Mouse (Mus musculus): ENCODE measurements around the gene Unk. TPM values are rescaled to one million over a fixed set of nuclear protein-coding genes. Genes with fewer than 3 reads are reported as not detected.
A peak's percentile ranks its signal among the peaks of the same experiment; 100 is the strongest.

Unk gene
- polyA plus RNA-seq, 1 experiment from 2014 or later: 15.0 TPM

DNA sequence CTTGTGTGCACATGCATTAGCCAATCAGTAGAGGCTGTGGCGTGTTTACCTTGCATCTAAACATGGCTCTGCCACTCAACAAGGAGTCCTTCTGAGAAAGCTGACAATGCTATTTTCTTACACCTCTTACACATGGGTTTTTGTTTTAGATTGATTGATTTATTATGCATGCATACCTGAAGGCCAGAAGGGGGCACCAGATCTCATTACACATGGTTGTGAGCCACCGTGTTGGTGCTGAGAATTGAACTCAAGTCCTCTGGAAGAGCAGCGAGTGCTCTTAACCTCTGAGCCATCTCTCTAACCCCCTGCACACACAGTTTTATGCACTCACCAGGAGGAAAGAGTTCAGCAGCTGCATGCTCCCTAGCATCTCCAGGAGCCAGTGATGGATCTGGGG is 27.2 kb upstream of the Unk start:
- H3K4me3 ChIP-seq (ENCODE audit: low read depth, low read length): no peak overlapping the region
- no peak overlapping the region for H3K4me2 ChIP-seq (replicated peaks; ENCODE audit: low read depth, low read length)
- H3K27ac ChIP-seq (ENCODE audit: low read length): no peak overlapping the region
- 0 out of 2 replicates have a peak, but pooled peaks cover 3% of the 10 kb centered on the region for H3K36me3 ChIP-seq (ENCODE audit: insufficient read depth, low read length)
- TF ChIP-seq CTCF (IDR thresholded peaks at IDR 0.05) (no peak), EP300 (IDR thresholded peaks at IDR 0.05) (no peak)
- H3K9ac ChIP-seq (replicated peaks; ENCODE audit: low read depth): no peak overlapping the region
- no peak for ATAC-seq
- 0 out of 2 replicates have a peak, but pooled peaks cover 7% of the 10 kb centered on the region for H3K27me3 ChIP-seq (replicated peaks; ENCODE audit: insufficient read depth, low read length)
- WGBS: 78% methylated on average over 3 of the region's 3 CpGs
- H3K4me1 ChIP-seq (ENCODE audit: insufficient read depth, low read depth, low read length): peaks cover 7% of the 10 kb centered on the region; the same call in 1 of the 2 replicates
- H3K9me3 ChIP-seq (ENCODE audit: low read length): no peaks in the 10 kb centered on the region
- no peak for DNase-seq (ENCODE audit: low spot score)

- Histone ChIP-seq H3K4me2 (replicated peaks; ENCODE audit: low read depth, low read length) (peak overlapping the region; percentile 52), H3K27ac (ENCODE audit: low read length) (no peak overlapping the region; the same call in 1 of the 2 replicates), H3K27me3 (replicated peaks; ENCODE audit: insufficient read depth, low read length) (0 out of 2 replicates have a peak, but pooled peaks cover 7% of the 10 kb centered on the region), H3K9me3 (ENCODE audit: low read length) (no peaks in the 10 kb centered on the region), H3K9ac (replicated peaks; ENCODE audit: low read depth) (no peak overlapping the region), H3K4me3 (ENCODE audit: low read depth, low read length) (peak overlapping the region; percentile 22; the same call in 1 of the 2 replicates), H3K36me3 (ENCODE audit: insufficient read depth, low read length) (0 out of 2 replicates have a peak, but pooled peaks cover 8% of the 10 kb centered on the region), H3K4me1 (ENCODE audit: insufficient read depth, low read depth, low read length) (peaks cover 7% of the 10 kb centered on the region; the same call in 1 of the 2 replicates)
- ATAC-seq (no peak), DNase-seq (ENCODE audit: low spot score) (peak; percentile 3)
- 29% methylated on average over 8 of the region's 8 CpGs for WGBS
- TF ChIP-seq EP300 (IDR thresholded peaks at IDR 0.05) (no peak), CTCF (IDR thresholded peaks at IDR 0.05) (no peak)
These were observed 25.8 kb upstream of the Unk start for GRCm38 (mm10) chr11:116004186-116004823.

DNA sequence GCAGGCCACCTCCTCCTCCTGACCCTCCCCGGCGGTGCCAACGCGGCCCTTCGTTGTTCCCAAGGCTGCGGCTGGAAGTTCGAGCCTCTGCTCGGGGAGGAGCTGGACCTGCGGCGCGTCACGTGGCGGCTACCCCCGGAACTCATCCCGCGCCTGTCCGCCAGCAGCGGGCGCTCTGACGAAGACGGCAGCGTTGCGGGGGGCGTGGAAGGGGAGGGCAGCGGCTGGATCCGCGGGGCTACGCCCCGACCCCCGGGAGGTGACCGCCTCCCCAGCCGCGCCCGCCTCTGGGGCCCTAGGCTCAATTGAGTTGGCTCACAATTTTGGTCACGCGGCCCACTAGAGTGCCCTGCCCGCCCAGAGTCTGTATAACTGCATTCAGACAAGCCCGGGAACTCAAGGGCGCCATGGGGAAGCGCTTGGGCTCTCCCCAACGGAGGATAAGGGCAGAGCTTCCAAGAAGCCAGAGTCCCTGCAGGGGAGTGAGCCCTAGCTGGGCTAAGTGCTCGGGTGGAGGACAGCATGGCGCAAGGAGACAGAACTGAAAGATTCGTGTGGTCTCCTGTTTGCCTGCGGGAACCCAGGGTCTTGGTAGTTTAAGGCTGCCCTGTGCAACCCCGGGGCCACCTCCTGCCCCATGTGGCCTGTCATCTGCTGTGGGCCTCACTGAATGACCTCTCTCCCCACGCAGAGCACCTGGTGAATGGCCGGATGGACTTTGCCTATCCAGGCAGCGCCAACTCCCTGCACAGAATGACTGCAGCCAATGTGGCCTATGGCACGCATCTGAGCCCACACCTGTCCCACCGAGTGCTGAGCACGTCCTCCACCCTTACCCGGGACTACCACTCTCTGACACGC is 25.1 kb upstream of the Unk start:
- peak; percentile 93 for ATAC-seq
- TF ChIP-seq EP300 (IDR thresholded peaks at IDR 0.05) (no peak), CTCF (IDR thresholded peaks at IDR 0.05) (peak; percentile 83)
- 5% methylated on average over 43 of the region's 54 CpGs for WGBS
- Histone ChIP-seq H3K4me3 (ENCODE audit: low read depth, low read length) (peak overlapping the region; percentile 22), H3K36me3 (ENCODE audit: insufficient read depth, low read length) (0 out of 2 replicates have a peak, but pooled peaks cover 9% of the 10 kb centered on the region), H3K9me3 (ENCODE audit: low read length) (no peaks in the 10 kb centered on the region), H3K4me2 (replicated peaks; ENCODE audit: low read depth, low read length) (peak overlapping the region; percentile 52), H3K4me1 (ENCODE audit: insufficient read depth, low read depth, low read length) (peaks cover 7% of the 10 kb centered on the region; the same call in 1 of the 2 replicates), H3K9ac (replicated peaks; ENCODE audit: low read depth) (peak overlapping the region; percentile 36; the same call in 1 of the 2 replicates), H3K27ac (ENCODE audit: low read length) (no peak overlapping the region; the same call in 1 of the 2 replicates), H3K27me3 (replicated peaks; ENCODE audit: insufficient read depth, low read length) (0 out of 2 replicates have a peak, but pooled peaks cover 3% of the 10 kb centered on the region)
- peak; percentile 94 for DNase-seq (ENCODE audit: low spot score)

- ATAC-seq: no peak
These were observed 24.3 kb upstream of the Unk start for GRCm38 (mm10) chr11:116005701-116006419.

GRCm38 (mm10) chr11:116007095-116007850 is 22.8 kb upstream of the Unk start:
- DNase-seq (ENCODE audit: low spot score) (no peak), ATAC-seq (no peak)
- H3K4me1 ChIP-seq (ENCODE audit: insufficient read depth, low read depth, low read length): peaks cover 7% of the 10 kb centered on the region; the same call in 1 of the 2 replicates
- no peaks in the 10 kb centered on the region for H3K27me3 ChIP-seq (replicated peaks; ENCODE audit: insufficient read depth, low read length)
- no peak overlapping the region for H3K4me3 ChIP-seq (ENCODE audit: low read depth, low read length)
- H3K9ac ChIP-seq (replicated peaks; ENCODE audit: low read depth): no peak overlapping the region
- no peaks in the 10 kb centered on the region for H3K9me3 ChIP-seq (ENCODE audit: low read length)
- H3K36me3 ChIP-seq (ENCODE audit: insufficient read depth, low read length): 0 out of 2 replicates have a peak, but pooled peaks cover 9% of the 10 kb centered on the region
- TF ChIP-seq CTCF (IDR thresholded peaks at IDR 0.05) (no peak), EP300 (IDR thresholded peaks at IDR 0.05) (no peak)
- no peak overlapping the region for H3K27ac ChIP-seq (ENCODE audit: low read length)
- no peak overlapping the region for H3K4me2 ChIP-seq (replicated peaks; ENCODE audit: low read depth, low read length)
- WGBS: 85% methylated on average over 28 of the region's 28 CpGs

More at GRCm38 (mm10) chr11:116005701-116006419, 24.3 kb upstream of the Unk start:
- Histone ChIP-seq H3K36me3 (ENCODE audit: insufficient read depth, low read length) (0 out of 2 replicates have a peak, but pooled peaks cover 9% of the 10 kb centered on the region), H3K9ac (replicated peaks; ENCODE audit: low read depth) (no peak overlapping the region), H3K27me3 (replicated peaks; ENCODE audit: insufficient read depth, low read length) (no peaks in the 10 kb centered on the region), H3K4me3 (ENCODE audit: low read depth, low read length) (no peak overlapping the region), H3K27ac (ENCODE audit: low read length) (no peak overlapping the region), H3K9me3 (ENCODE audit: low read length) (no peaks in the 10 kb centered on the region), H3K4me2 (replicated peaks; ENCODE audit: low read depth, low read length) (peak overlapping the region; percentile 52), H3K4me1 (ENCODE audit: insufficient read depth, low read depth, low read length) (peaks cover 7% of the 10 kb centered on the region; the same call in 1 of the 2 replicates)
- peak; percentile 19 for DNase-seq (ENCODE audit: low spot score)
- TF ChIP-seq EP300 (IDR thresholded peaks at IDR 0.05): no peak
- TF ChIP-seq CTCF (IDR thresholded peaks at IDR 0.05): no peak
- 68% methylated on average over 9 of the region's 9 CpGs for WGBS

All from lung, postnatal 0 days (tissue).